Mouse (Mus musculus): Measurements from ENCODE around the gene Srsf5. TPM values are rescaled to one million over a fixed set of nuclear protein-coding genes. Genes with fewer than 3 reads are reported as not detected.

Gene Srsf5
- polyA plus RNA-seq, 1 experiment from 2014 or later = 261 TPM

DNA sequence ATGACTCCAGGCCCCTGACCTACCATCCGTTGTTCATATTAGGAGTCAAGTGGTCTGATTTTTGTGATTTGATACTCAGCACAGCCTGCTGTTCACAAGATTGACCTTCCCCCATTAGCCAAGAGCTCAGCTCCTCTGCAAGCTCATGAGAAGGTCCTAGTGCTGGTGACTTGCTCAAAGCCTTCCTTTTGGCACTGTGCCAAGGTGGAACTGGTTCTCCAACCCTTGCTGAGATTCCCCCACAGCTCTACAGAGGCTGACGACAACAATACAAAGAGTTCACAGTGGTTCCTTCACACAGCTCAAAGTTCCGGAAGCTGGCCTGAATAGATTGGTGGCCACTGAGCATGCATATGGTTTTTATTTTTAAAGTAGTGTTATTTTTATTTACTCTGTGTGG lies 21.1 kb upstream of the Srsf5 start:
- Histone ChIP-seq H3K4me3 (ENCODE audit: low read depth, low read length) (no peak overlapping the region), H3K4me2 (replicated peaks; ENCODE audit: low read depth) (peak overlapping the region; percentile 48; the same call in 1 of the 2 replicates), H3K9me3 (ENCODE audit: control insufficient read depth) (no peaks in the 10 kb centered on the region), H3K4me1 (replicated peaks; ENCODE audit: control insufficient read depth, insufficient read depth, low read length) (0 out of 2 replicates have a peak, but pooled peaks cover 1% of the 10 kb centered on the region), H3K9ac (ENCODE audit: low read depth, low read length) (no peak overlapping the region), H3K36me3 (ENCODE audit: control insufficient read depth, insufficient read depth) (no peaks in the 10 kb centered on the region), H3K27me3 (replicated peaks; ENCODE audit: control insufficient read depth, insufficient read depth, low read length) (no peaks in the 10 kb centered on the region), H3K27ac (ENCODE audit: low read depth, low read length) (peak overlapping the region; percentile 63)
- TF ChIP-seq CTCF (IDR thresholded peaks at IDR 0.05; ENCODE audit: low read depth) = no peak
- peak; percentile 79 for ATAC-seq
- 33% methylated on average over 3 of the region's 3 CpGs for WGBS

DNA sequence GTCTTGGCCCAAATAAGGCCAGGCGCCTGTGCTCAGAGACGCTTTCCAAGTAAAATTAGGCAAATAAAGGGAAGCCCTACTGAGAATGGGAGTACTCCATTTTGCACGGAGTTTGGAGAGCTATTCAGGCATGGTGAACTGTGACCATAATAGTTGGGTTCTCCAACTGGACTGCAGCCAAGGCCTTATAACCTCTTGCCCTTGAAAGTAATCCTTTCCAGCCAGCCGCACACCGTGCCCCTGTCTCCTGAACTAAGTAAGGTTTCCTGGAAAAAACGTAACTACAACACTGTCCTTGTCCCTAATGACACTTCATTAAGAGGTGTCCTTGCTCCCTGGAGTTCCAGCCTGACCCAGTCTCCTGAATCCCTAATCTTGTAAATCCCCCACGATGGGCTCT lies 19.4 kb upstream of the Srsf5 start:
- Histone ChIP-seq H3K4me2 (replicated peaks; ENCODE audit: low read depth) (no peak overlapping the region), H3K9ac (ENCODE audit: low read depth, low read length) (no peak overlapping the region), H3K4me3 (ENCODE audit: low read depth, low read length) (no peak overlapping the region), H3K36me3 (ENCODE audit: control insufficient read depth, insufficient read depth) (no peaks in the 10 kb centered on the region), H3K27ac (ENCODE audit: low read depth, low read length) (peak overlapping the region; percentile 41; the same call in 1 of the 2 replicates), H3K9me3 (ENCODE audit: control insufficient read depth) (no peaks in the 10 kb centered on the region), H3K4me1 (replicated peaks; ENCODE audit: control insufficient read depth, insufficient read depth, low read length) (0 out of 2 replicates have a peak, but pooled peaks cover 5% of the 10 kb centered on the region), H3K27me3 (replicated peaks; ENCODE audit: control insufficient read depth, insufficient read depth, low read length) (no peaks in the 10 kb centered on the region)
- ATAC-seq = no peak
- no peak for TF ChIP-seq CTCF (IDR thresholded peaks at IDR 0.05; ENCODE audit: low read depth)
- WGBS = 41% methylated on average over 7 of the region's 7 CpGs

DNA sequence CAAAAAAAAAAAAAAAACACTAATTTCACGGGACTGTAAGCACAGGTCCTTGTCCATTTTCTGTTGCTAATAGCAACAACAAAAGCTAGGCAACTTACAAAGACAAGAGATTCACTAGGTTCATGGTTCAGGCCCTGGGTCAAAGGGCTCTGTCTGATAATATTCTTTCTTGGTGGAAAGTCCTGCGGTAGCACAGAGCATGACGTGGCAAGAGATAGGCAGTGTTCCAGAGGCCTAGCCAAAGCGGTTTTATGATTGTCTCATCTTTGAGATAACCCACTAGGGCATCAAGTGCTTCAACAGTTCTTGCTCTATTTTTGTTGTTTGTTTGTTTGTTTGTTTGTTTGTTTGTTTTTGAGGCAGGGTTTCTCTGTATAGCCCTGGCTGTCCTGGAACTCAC lies 18.8 kb upstream of the Srsf5 start:
- no peaks in the 10 kb centered on the region for H3K36me3 ChIP-seq (ENCODE audit: control insufficient read depth, insufficient read depth)
- no peak overlapping the region for H3K9ac ChIP-seq (ENCODE audit: low read depth, low read length)
- ATAC-seq = peak; percentile 51; the same call in 1 of the 2 replicates
- H3K27me3 ChIP-seq (replicated peaks; ENCODE audit: control insufficient read depth, insufficient read depth, low read length) = no peaks in the 10 kb centered on the region
- H3K4me2 ChIP-seq (replicated peaks; ENCODE audit: low read depth) = no peak overlapping the region
- peak overlapping the region; percentile 35; the same call in 1 of the 2 replicates for H3K27ac ChIP-seq (ENCODE audit: low read depth, low read length)
- TF ChIP-seq CTCF (IDR thresholded peaks at IDR 0.05; ENCODE audit: low read depth) = no peak
- H3K4me3 ChIP-seq (ENCODE audit: low read depth, low read length) = no peak overlapping the region
- H3K4me1 ChIP-seq (replicated peaks; ENCODE audit: control insufficient read depth, insufficient read depth, low read length) = 0 out of 2 replicates have a peak, but pooled peaks cover 5% of the 10 kb centered on the region
- 48% methylated on average over 4 of the region's 4 CpGs for WGBS
- H3K9me3 ChIP-seq (ENCODE audit: control insufficient read depth) = no peaks in the 10 kb centered on the region

DNA sequence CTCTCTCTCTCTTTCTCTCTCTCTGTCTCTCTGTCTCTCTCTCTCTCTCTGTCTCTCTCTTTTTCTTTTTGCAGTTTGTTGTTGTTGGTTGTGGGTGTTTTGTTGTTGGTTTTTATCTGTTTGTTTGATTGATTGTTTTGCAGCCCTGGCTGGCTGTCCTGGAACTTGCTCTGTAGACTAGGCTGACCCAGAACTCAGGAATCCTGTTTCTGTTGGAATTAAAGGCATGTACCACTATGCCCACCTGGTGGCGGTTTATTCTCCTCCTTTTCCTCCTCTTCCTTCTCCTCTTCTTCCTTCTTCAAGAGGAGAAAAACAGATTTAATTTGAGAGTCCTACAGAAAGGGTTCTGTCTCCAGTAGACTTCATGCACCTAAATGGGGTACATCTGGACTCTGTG lies 17.8 kb upstream of the Srsf5 start:
- H3K4me1 ChIP-seq (replicated peaks; ENCODE audit: control insufficient read depth, insufficient read depth, low read length) = 0 out of 2 replicates have a peak, but pooled peaks cover 5% of the 10 kb centered on the region
- no peak overlapping the region for H3K27ac ChIP-seq (ENCODE audit: low read depth, low read length)
- 0 out of 2 replicates have a peak, but pooled peaks have one; percentile 8 for TF ChIP-seq CTCF (IDR thresholded peaks at IDR 0.05; ENCODE audit: low read depth)
- no peaks in the 10 kb centered on the region for H3K36me3 ChIP-seq (ENCODE audit: control insufficient read depth, insufficient read depth)
- 80% methylated on average over 1 of the region's 1 CpGs for WGBS
- H3K9ac ChIP-seq (ENCODE audit: low read depth, low read length) = no peak overlapping the region
- H3K27me3 ChIP-seq (replicated peaks; ENCODE audit: control insufficient read depth, insufficient read depth, low read length) = no peaks in the 10 kb centered on the region
- H3K4me2 ChIP-seq (replicated peaks; ENCODE audit: low read depth) = no peak overlapping the region
- H3K4me3 ChIP-seq (ENCODE audit: low read depth, low read length) = no peak overlapping the region
- no peak for ATAC-seq
- H3K9me3 ChIP-seq (ENCODE audit: control insufficient read depth) = no peaks in the 10 kb centered on the region

DNA sequence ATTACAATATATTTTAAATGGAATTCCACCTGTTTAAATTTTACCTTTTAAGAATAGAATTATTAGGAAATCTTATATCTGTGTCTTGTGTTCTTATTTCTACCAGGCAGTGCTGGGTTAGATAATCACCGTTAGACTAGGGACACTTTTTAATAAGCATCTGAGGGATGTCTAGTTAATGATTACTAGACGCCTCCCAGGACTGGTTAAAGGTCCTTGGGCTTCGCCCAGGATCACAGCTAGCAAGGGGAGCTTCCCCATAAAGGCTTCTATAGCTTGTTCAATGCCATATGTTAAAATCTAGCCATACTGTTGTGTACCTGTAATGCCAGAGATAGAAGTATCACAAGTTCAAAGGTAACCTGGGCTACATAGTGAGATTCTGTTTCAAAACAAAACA lies 16.4 kb upstream of the Srsf5 start:
- peak; percentile 34 for ATAC-seq
- Histone ChIP-seq H3K9ac (ENCODE audit: low read depth, low read length) (no peak overlapping the region), H3K4me1 (replicated peaks; ENCODE audit: control insufficient read depth, insufficient read depth, low read length) (0 out of 2 replicates have a peak, but pooled peaks cover 5% of the 10 kb centered on the region), H3K36me3 (ENCODE audit: control insufficient read depth, insufficient read depth) (no peaks in the 10 kb centered on the region), H3K27me3 (replicated peaks; ENCODE audit: control insufficient read depth, insufficient read depth, low read length) (no peaks in the 10 kb centered on the region), H3K27ac (ENCODE audit: low read depth, low read length) (peak overlapping the region; percentile 81), H3K4me3 (ENCODE audit: low read depth, low read length) (no peak overlapping the region), H3K9me3 (ENCODE audit: control insufficient read depth) (no peaks in the 10 kb centered on the region), H3K4me2 (replicated peaks; ENCODE audit: low read depth) (0 out of 2 replicates have a peak overlapping the region, but pooled peaks have one; percentile 13)
- no peak for TF ChIP-seq CTCF (IDR thresholded peaks at IDR 0.05; ENCODE audit: low read depth)
- WGBS = 42% methylated on average over 3 of the region's 3 CpGs

DNA sequence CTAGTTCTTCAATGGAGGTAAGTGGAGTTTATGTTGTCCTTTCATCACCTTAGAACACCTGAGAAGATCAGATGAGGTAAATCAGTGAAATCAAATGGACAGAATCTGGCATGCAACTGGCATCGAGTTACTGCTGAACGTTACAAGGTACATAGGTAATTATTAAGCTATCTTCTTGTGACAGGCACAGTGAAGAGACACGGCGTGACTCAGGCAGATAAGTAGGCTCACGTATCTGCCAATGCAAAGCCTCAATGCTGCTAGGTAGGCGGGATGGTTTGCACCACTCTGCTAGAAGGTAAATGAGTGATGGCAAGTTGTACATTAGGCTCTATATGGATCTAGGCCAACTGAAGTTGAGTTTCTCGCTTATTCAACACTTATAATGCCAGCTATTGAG lies 15.2 kb upstream of the Srsf5 start:
- no peak overlapping the region for H3K4me2 ChIP-seq (replicated peaks; ENCODE audit: low read depth)
- H3K4me3 ChIP-seq (ENCODE audit: low read depth, low read length) = no peak overlapping the region
- 41% methylated on average over 7 of the region's 7 CpGs for WGBS
- no peak for TF ChIP-seq CTCF (IDR thresholded peaks at IDR 0.05; ENCODE audit: low read depth)
- ATAC-seq = peak; percentile 78
- 0 out of 2 replicates have a peak, but pooled peaks cover 5% of the 10 kb centered on the region for H3K4me1 ChIP-seq (replicated peaks; ENCODE audit: control insufficient read depth, insufficient read depth, low read length)
- no peaks in the 10 kb centered on the region for H3K36me3 ChIP-seq (ENCODE audit: control insufficient read depth, insufficient read depth)
- H3K27ac ChIP-seq (ENCODE audit: low read depth, low read length) = peak overlapping the region; percentile 11; the same call in 1 of the 2 replicates
- no peak overlapping the region for H3K9ac ChIP-seq (ENCODE audit: low read depth, low read length)
- H3K9me3 ChIP-seq (ENCODE audit: control insufficient read depth) = no peaks in the 10 kb centered on the region
- H3K27me3 ChIP-seq (replicated peaks; ENCODE audit: control insufficient read depth, insufficient read depth, low read length) = no peaks in the 10 kb centered on the region

All from intestine, postnatal 0 days (tissue).